Mouse (Mus musculus) myocyte (in vitro differentiated cells): Measurements from ENCODE around the gene Myh7b.

Experiments
- CEBPB ChIP-seq: IDR thresholded peaks from 2 replicates; pipeline ENCODE4 v1.6.1; 2011; ENCODE audit warnings: mild to moderate bottlenecking, moderate library complexity; ENCODE audit not compliant: poor library complexity, insufficient read depth, severe bottlenecking
- MAX ChIP-seq: IDR thresholded peaks from one replicate; pipeline ENCODE4 v1.6.1; 2011; ENCODE audit warnings: low read depth, mild to moderate bottlenecking, control low read depth
- MYOD1 ChIP-seq, 3 experiments: IDR thresholded peaks; one replicate each; pipeline ENCODE4 v1.6.1; 2011; ENCODE audit warnings: control low read depth in 2 of 3, low read depth in 2 of 3, mild to moderate bottlenecking in 2 of 3, moderate library complexity in 1 of 3; ENCODE audit not compliant: insufficient read length in 2 of 3, control insufficient read depth in 1 of 3
- MYOG ChIP-seq, 3 experiments: IDR thresholded peaks; one replicate each; pipeline ENCODE4 v1.6.1; 2011; ENCODE audit warnings: control low read depth in 2 of 3, low read depth in 2 of 3, mild to moderate bottlenecking in 2 of 3; ENCODE audit not compliant: insufficient read length in 2 of 3, control insufficient read depth in 1 of 3, insufficient read depth in 1 of 3
- POLR2A ChIP-seq: IDR thresholded peaks from one replicate; pipeline ENCODE4 v1.6.1; 2011; ENCODE audit warnings: low read depth, mild to moderate bottlenecking, control low read depth, moderate library complexity; ENCODE audit not compliant: insufficient read length
- SRF ChIP-seq: IDR thresholded peaks from one replicate; pipeline ENCODE4 v1.6.1; 2011; ENCODE audit warnings: low read depth; ENCODE audit not compliant: control insufficient read depth, insufficient read length
- TCF3 ChIP-seq: IDR thresholded peaks from one replicate; pipeline ENCODE4 v1.6.1; 2011; ENCODE audit warnings: low read depth, control low read depth; ENCODE audit not compliant: insufficient read length

GRCm38 (mm10) chr2:155589521-155589920 is 21.5 kb upstream of the Myh7b start:
- TF ChIP-seq CEBPB, result no peak
- no peak for TF ChIP-seq POLR2A
- TF ChIP-seq MAX, result no peak
- no peak for TF ChIP-seq SRF
- TF ChIP-seq TCF3, result no peak
- no peak for TF ChIP-seq MYOD1 (IDR thresholded peaks at IDR 0.05; ENCODE audit: control insufficient read depth in 1 of 3, insufficient read length in 2 of 3, low read depth in 2 of 3)
- no peak for TF ChIP-seq MYOG (IDR thresholded peaks at IDR 0.05; ENCODE audit: control insufficient read depth in 1 of 3, insufficient read depth in 1 of 3, insufficient read length in 2 of 3, low read depth in 2 of 3)
